Mouse (Mus musculus): ENCODE measurements at regions not wholly inside any gene's neighbourhood (a gene's known extent, or its start where the extent isn't known, plus 50 kb on each side); places are given as distances from the start of the nearest gene placed in this dataset.

- no peak for TF ChIP-seq CHD2 (IDR thresholded peaks at IDR 0.05; ENCODE audit: low read depth, low read length)
- no peak for TF ChIP-seq MAFK (IDR thresholded peaks at IDR 0.05; ENCODE audit: insufficient read depth, low read depth, low read length)
- no peak for TF ChIP-seq ZC3H11A (IDR thresholded peaks at IDR 0.05; ENCODE audit: borderline replicate concordance, low read depth, low read length)
- no peak for TF ChIP-seq ZNF384 (IDR thresholded peaks at IDR 0.05; ENCODE audit: low read depth, low read length)
These were observed 648.1 kb upstream of the Lmcd1 start for GRCm38 (mm10) chr6:111625501-111625900.

Data from ES-E14 (cell line).